11 mouse cellular contexts compared by ENCODE assay signal in the genomic region with DNA sequence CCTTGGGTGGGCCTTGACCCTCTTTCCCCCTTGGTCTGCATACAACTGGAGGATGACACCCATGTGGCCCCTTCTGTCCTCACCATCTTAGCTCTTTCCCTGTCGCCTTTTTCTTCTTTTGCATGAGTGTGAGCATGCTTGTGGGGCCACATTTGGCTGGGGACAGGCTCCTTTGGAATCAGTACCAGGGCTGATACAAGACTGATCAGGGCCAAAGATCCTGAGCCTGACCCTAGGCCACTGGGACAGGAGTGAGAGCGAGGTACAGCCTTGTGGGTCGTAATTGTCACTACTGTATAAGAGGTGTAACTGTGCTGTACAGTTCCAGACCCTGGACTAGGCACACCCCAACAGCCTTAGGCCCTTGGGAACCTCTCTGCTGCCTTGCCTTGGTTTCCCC. TPM values are rescaled to one million over a fixed set of nuclear protein-coding genes. Genes with fewer than 3 reads are reported as not detected.
DNase-seq lines count a peak whose midpoint lies in the region; ATAC-seq and TF ChIP-seq lines count a peak whose summit lies in the region.
"Had no signal": no experiment of that assay in that cellular context is flagged by ENCODE, and none has a peak within 500 bp of the region (broad histone marks: within the 10 kb centered on the region; RNA-seq: fewer than 3 reads in every experiment).

No protein-coding gene starts in this region.

- no peak overlapping the region for H3K4me2 ChIP-seq in embryonic facial prominence, embryonic 12.5 days (replicated peaks)
- H3K4me2 ChIP-seq in hindbrain, embryonic 13.5 days = peak overlapping the region; percentile 97
- H3K4me2 ChIP-seq in liver, postnatal 0 days (ENCODE audit: low read depth, low read length) = peak overlapping the region; percentile 91; the same call in 1 of the 2 replicates

- peak; percentile 79 for DNase-seq in liver, adult 2 months (ENCODE audit: extremely low read depth, low read depth, low spot score)
- DNase-seq in liver = no peak
- no peak for DNase-seq in liver, postnatal 0 days
- DNase-seq in retina, embryonic 14.5 days (ENCODE audit: low spot score) = no peak
- DNase-seq in ovary, postnatal 14 days (ENCODE audit: low spot score) = no peak
- DNase-seq: cerebellum, adult 18-20 months; embryo, embryonic 11 days; left cerebral cortex, postnatal 4 days; thymus, postnatal 4 days had no signal

- no peak for TF ChIP-seq CTCF in liver, adult 2 months (IDR thresholded peaks at IDR 0.05; ENCODE audit: low read depth, low read length)
- TF ChIP-seq CTCF in liver, postnatal 0 days (IDR thresholded peaks at IDR 0.05; ENCODE audit: low read depth) = no peak

- no peak for ATAC-seq in embryonic facial prominence, embryonic 12.5 days (ENCODE audit: insufficient number of reproducible peaks, insufficient read depth, low FRiP score, low TSS enrichment)
- ATAC-seq in hindbrain, embryonic 13.5 days (ENCODE audit: low FRiP score) = no peak
- ATAC-seq in liver, postnatal 0 days = no peak

- peaks cover 20% of the 10 kb centered on the region for H3K36me3 ChIP-seq in liver, adult 2 months (ENCODE audit: control insufficient read depth, insufficient read depth, low read length)
- H3K36me3 ChIP-seq in embryonic facial prominence, embryonic 12.5 days = peaks cover 45% of the 10 kb centered on the region
- peaks cover 55% of the 10 kb centered on the region for H3K36me3 ChIP-seq in hindbrain, embryonic 13.5 days
- H3K36me3 ChIP-seq in liver, postnatal 0 days (replicated peaks; ENCODE audit: insufficient read depth, low read length) = peaks cover 21% of the 10 kb centered on the region

- H3K4me1 ChIP-seq in liver, adult 2 months (ENCODE audit: control insufficient read depth, insufficient read depth, low read length) = peaks cover 32% of the 10 kb centered on the region
- peaks cover 31% of the 10 kb centered on the region for H3K4me1 ChIP-seq in embryonic facial prominence, embryonic 12.5 days
- H3K4me1 ChIP-seq in hindbrain, embryonic 13.5 days (replicated peaks) = peaks cover 43% of the 10 kb centered on the region
- peaks cover 33% of the 10 kb centered on the region for H3K4me1 ChIP-seq in liver, postnatal 0 days (ENCODE audit: insufficient read depth)

- peak overlapping the region; percentile 53 for H3K9ac ChIP-seq in liver, adult 2 months (ENCODE audit: low read depth, low read length)
- H3K9ac ChIP-seq in embryonic facial prominence, embryonic 12.5 days = peak overlapping the region; percentile 85; the same call in 1 of the 2 replicates
- peak overlapping the region; percentile 94 for H3K9ac ChIP-seq in hindbrain, embryonic 13.5 days
- H3K9ac ChIP-seq in liver, postnatal 0 days (replicated peaks) = no peak overlapping the region

- no peaks in the 10 kb centered on the region; the same call in 1 of the 2 replicates for H3K79me2 ChIP-seq in liver, adult 2 months (ENCODE audit: control insufficient read depth, insufficient read depth, low read length)

- peak overlapping the region; percentile 96 for H3K27ac ChIP-seq in liver, adult 2 months (replicated peaks; ENCODE audit: insufficient read depth, low read depth, low read length)
- no peak overlapping the region for H3K27ac ChIP-seq in embryonic facial prominence, embryonic 12.5 days
- H3K27ac ChIP-seq in hindbrain, embryonic 13.5 days = no peak overlapping the region
- H3K27ac ChIP-seq in liver, postnatal 0 days (ENCODE audit: low read depth) = no peak overlapping the region

- no peaks in the 10 kb centered on the region for H3K9me3 ChIP-seq in embryonic facial prominence, embryonic 12.5 days
- H3K9me3 ChIP-seq in hindbrain, embryonic 13.5 days = no peaks in the 10 kb centered on the region
- H3K9me3 ChIP-seq in liver, postnatal 0 days (ENCODE audit: low read length) = no peaks in the 10 kb centered on the region

- WGBS in liver, adult 2 months = 23% methylated on average over 3 of the region's 3 CpGs
- 85% methylated on average over 3 of the region's 3 CpGs for WGBS in embryonic facial prominence, embryonic 12.5 days
- WGBS in hindbrain, embryonic 13.5 days = 90% methylated on average over 3 of the region's 3 CpGs
- WGBS in liver, postnatal 0 days (ENCODE audit: insufficient replicate concordance) = 77% methylated on average over 3 of the region's 3 CpGs

- no peak for TF ChIP-seq EP300 in liver, postnatal 0 days (IDR thresholded peaks at IDR 0.05; ENCODE audit: low read depth)

- no peaks in the 10 kb centered on the region for H3K27me3 ChIP-seq in liver, adult 2 months (ENCODE audit: control insufficient read depth, insufficient read depth, low read length)
- H3K27me3 ChIP-seq in embryonic facial prominence, embryonic 12.5 days = no peaks in the 10 kb centered on the region
- no peaks in the 10 kb centered on the region for H3K27me3 ChIP-seq in hindbrain, embryonic 13.5 days
- no peaks in the 10 kb centered on the region for H3K27me3 ChIP-seq in liver, postnatal 0 days (ENCODE audit: insufficient read depth, low read length)

- H3K4me3 ChIP-seq in liver, adult 2 months (ENCODE audit: insufficient read depth, low read depth, low read length) = no peak overlapping the region; the same call in 1 of the 2 replicates
- H3K4me3 ChIP-seq in embryonic facial prominence, embryonic 12.5 days = peak overlapping the region; percentile 95
- H3K4me3 ChIP-seq in hindbrain, embryonic 13.5 days = peak overlapping the region; percentile 93; the same call in 1 of the 2 replicates
- no peak overlapping the region for H3K4me3 ChIP-seq in liver, postnatal 0 days (ENCODE audit: low read depth, low read length)

- TF ChIP-seq POLR2A in liver, adult 2 months (IDR thresholded peaks at IDR 0.05; ENCODE audit: extremely low read depth, insufficient read depth, low read length) = no peak

RNA-seq across cellular contexts. Expression of gene Slc25a10, which starts 2.3 kb away (rescaled TPM):
- 121 and 135 TPM in 2 replicates for total RNA-seq in liver, adult 2 months (2014; rRNA removed)
- 445 and 478 TPM in 2 replicates for polyA plus RNA-seq in liver, adult 2 months (2012; rRNA removed)
- polyA plus RNA-seq in embryonic facial prominence, embryonic 12.5 days (2016; fragmentation: Nextera tagmentation; extraction: Ambion mirVana) = 52.6 and 57.4 TPM in 2 replicates
- 32.0 and 32.8 TPM in 2 replicates for polyA plus RNA-seq in hindbrain, embryonic 13.5 days (2015; fragmentation: Nextera tagmentation; extraction: Ambion mirVana)
- polyA plus RNA-seq in liver, postnatal 0 days (2015; fragmentation: Nextera tagmentation; extraction: Ambion mirVana) = 96.7 and 99.7 TPM in 2 replicates

RNA-seq across cellular contexts. Expression of gene Mrpl12, which starts 9.5 kb away (rescaled TPM):
- total RNA-seq in liver, adult 2 months (2014; rRNA removed) = 43.6 and 46.6 TPM in 2 replicates
- 221 and 232 TPM in 2 replicates for polyA plus RNA-seq in liver, adult 2 months (2012; rRNA removed)
- polyA plus RNA-seq in embryonic facial prominence, embryonic 12.5 days (2016; fragmentation: Nextera tagmentation; extraction: Ambion mirVana) = 126 and 128 TPM in 2 replicates
- 108 TPM in 2 replicates for polyA plus RNA-seq in hindbrain, embryonic 13.5 days (2015; fragmentation: Nextera tagmentation; extraction: Ambion mirVana)
- polyA plus RNA-seq in liver, postnatal 0 days (2015; fragmentation: Nextera tagmentation; extraction: Ambion mirVana) = 133 and 139 TPM in 2 replicates

RNA-seq across cellular contexts. Expression of gene Arl16, which starts 26.5 kb away (rescaled TPM):
- 9.5 and 9.6 TPM in 2 replicates for total RNA-seq in liver, adult 2 months (2014; rRNA removed)
- polyA plus RNA-seq in liver, adult 2 months (2012; rRNA removed) = 12.2 and 14.8 TPM in 2 replicates
- polyA plus RNA-seq in embryonic facial prominence, embryonic 12.5 days (2016; fragmentation: Nextera tagmentation; extraction: Ambion mirVana) = 62.9 and 64.2 TPM in 2 replicates
- polyA plus RNA-seq in hindbrain, embryonic 13.5 days (2015; fragmentation: Nextera tagmentation; extraction: Ambion mirVana) = 58.9 and 63.2 TPM in 2 replicates
- 11.9 and 13.5 TPM in 2 replicates for polyA plus RNA-seq in liver, postnatal 0 days (2015; fragmentation: Nextera tagmentation; extraction: Ambion mirVana)

RNA-seq across cellular contexts. Expression of gene Ccdc137, which starts 36.0 kb away (rescaled TPM):
- 4.6 and 5.7 TPM in 2 replicates for total RNA-seq in liver, adult 2 months (2014; rRNA removed)
- polyA plus RNA-seq in liver, adult 2 months (2012; rRNA removed) = 5.8 and 8.7 TPM in 2 replicates
- 41.8 and 42.2 TPM in 2 replicates for polyA plus RNA-seq in embryonic facial prominence, embryonic 12.5 days (2016; fragmentation: Nextera tagmentation; extraction: Ambion mirVana)
- polyA plus RNA-seq in hindbrain, embryonic 13.5 days (2015; fragmentation: Nextera tagmentation; extraction: Ambion mirVana) = 26.3 and 27.3 TPM in 2 replicates
- 9.0 and 11.7 TPM in 2 replicates for polyA plus RNA-seq in liver, postnatal 0 days (2015; fragmentation: Nextera tagmentation; extraction: Ambion mirVana)

RNA-seq across cellular contexts. Expression of gene Oxld1, which starts 36.0 kb away (rescaled TPM):
- 20.7 and 28.9 TPM in 2 replicates for total RNA-seq in liver, adult 2 months (2014; rRNA removed)
- 29.2 and 32.6 TPM in 2 replicates for polyA plus RNA-seq in liver, adult 2 months (2012; rRNA removed)
- polyA plus RNA-seq in embryonic facial prominence, embryonic 12.5 days (2016; fragmentation: Nextera tagmentation; extraction: Ambion mirVana) = 11.2 and 12.0 TPM in 2 replicates
- 10.5 and 10.6 TPM in 2 replicates for polyA plus RNA-seq in hindbrain, embryonic 13.5 days (2015; fragmentation: Nextera tagmentation; extraction: Ambion mirVana)
- polyA plus RNA-seq in liver, postnatal 0 days (2015; fragmentation: Nextera tagmentation; extraction: Ambion mirVana) = 18.9 and 19.0 TPM in 2 replicates

Comparison
In these comparisons a context has a peak if more than half of its experiments do, and no peak if none do; other contexts are left out.
1. H3K4me3 ChIP-seq: peak in embryonic facial prominence, embryonic 12.5 days (single experiment) and hindbrain, embryonic 13.5 days (single experiment); none in liver, adult 2 months (single experiment) and liver, postnatal 0 days (single experiment).